Mouse (Mus musculus) forebrain, postnatal 0 days (tissue): ENCODE data around the gene Ube2i. TPM values are rescaled to one million over a fixed set of nuclear protein-coding genes. Genes with fewer than 3 reads are reported as not detected.

Experiments used
- ATAC-seq: fragments of 200-750 bp; cut with Nextera tagmentation; 2 replicates; pipeline ENCODE4 v1.8.0; 2017; ENCODE audit warnings: mild to moderate bottlenecking, moderate library complexity
- DNase-seq: peaks from one replicate; pipeline ENCODE4 v3.0.0-alpha.2; 2015
- H3K27ac ChIP-seq: fragments of 300-500 bp; sonication (generic); 2 replicates; pipeline ENCODE4 v1.5.1; 2014; ENCODE audit warnings: low read depth, mild to moderate bottlenecking, antibody characterized with exemption, low read length, moderate library complexity, mixed read lengths
- H3K27me3 ChIP-seq: fragments of 300-500 bp; sonication (generic); 2 replicates; pipeline ENCODE4 v1.6.1; 2014; ENCODE audit warnings: mild to moderate bottlenecking, low read length, mixed read lengths; ENCODE audit not compliant: insufficient read depth
- H3K36me3 ChIP-seq: fragments of 300-500 bp; sonication (generic); 2 replicates; pipeline ENCODE4 v1.6.1; 2014; ENCODE audit warnings: mild to moderate bottlenecking, moderate library complexity; ENCODE audit not compliant: insufficient read depth
- H3K4me1 ChIP-seq: fragments of 300-500 bp; sonication (generic); 2 replicates; pipeline ENCODE4 v1.6.1; 2014; ENCODE audit warnings: antibody characterized with exemption; ENCODE audit not compliant: insufficient read depth
- H3K4me2 ChIP-seq: fragments of 300-500 bp; sonication (generic); 2 replicates; pipeline ENCODE4 v1.6.1; 2014; ENCODE audit warnings: low read depth, mild to moderate bottlenecking, moderate library complexity
- H3K4me3 ChIP-seq: fragments of 300-500 bp; sonication (generic); 2 replicates; pipeline ENCODE4 v1.5.1; 2014; ENCODE audit warnings: low read depth, low read length, mixed read lengths
- H3K9ac ChIP-seq: fragments of 300-500 bp; sonication (generic); 2 replicates; pipeline ENCODE4 v1.6.1; 2014; ENCODE audit warnings: mild to moderate bottlenecking
- H3K9me3 ChIP-seq: fragments of 300-500 bp; sonication (generic); 2 replicates; pipeline ENCODE4 v1.6.1; 2016; ENCODE audit warnings: low read length
- CTCF ChIP-seq: sonication (generic); IDR thresholded peaks from 2 replicates; pipeline ENCODE4 v1.5.1; 2016; ENCODE audit warnings: antibody characterized with exemption, control low read depth, low read depth
- WGBS: fragments of 180-500 bp; shearing (Covaris S2); extraction: QIAGEN DNeasy Blood & Tissue Kit; methylation state at CpG from one replicate; pipeline ENCODE4 v1.1.7; 2014; 5-methylcytosine and 5-hydroxymethylcytosine counted together
- polyA plus RNA-seq: library from polyadenylated mRNA; unstranded; fragments of >200 nt; fragmentation: Nextera tagmentation; extraction: Ambion mirVana; gene quantifications from 2 replicates; pipeline ENCODE4 v1.2.1, GENCODE M21; 2015
- total RNA-seq: library from RNA; depleted of rRNA; stranded (reverse); fragments of >200 nt; gene quantifications from 2 replicates; pipeline ENCODE4 v1.2.3, GENCODE M21; 2014; rRNA removed

The Ube2i gene
- total RNA-seq, result 508 and 550 TPM in 2 replicates
- 439 and 486 TPM in 2 replicates for polyA plus RNA-seq

DNA sequence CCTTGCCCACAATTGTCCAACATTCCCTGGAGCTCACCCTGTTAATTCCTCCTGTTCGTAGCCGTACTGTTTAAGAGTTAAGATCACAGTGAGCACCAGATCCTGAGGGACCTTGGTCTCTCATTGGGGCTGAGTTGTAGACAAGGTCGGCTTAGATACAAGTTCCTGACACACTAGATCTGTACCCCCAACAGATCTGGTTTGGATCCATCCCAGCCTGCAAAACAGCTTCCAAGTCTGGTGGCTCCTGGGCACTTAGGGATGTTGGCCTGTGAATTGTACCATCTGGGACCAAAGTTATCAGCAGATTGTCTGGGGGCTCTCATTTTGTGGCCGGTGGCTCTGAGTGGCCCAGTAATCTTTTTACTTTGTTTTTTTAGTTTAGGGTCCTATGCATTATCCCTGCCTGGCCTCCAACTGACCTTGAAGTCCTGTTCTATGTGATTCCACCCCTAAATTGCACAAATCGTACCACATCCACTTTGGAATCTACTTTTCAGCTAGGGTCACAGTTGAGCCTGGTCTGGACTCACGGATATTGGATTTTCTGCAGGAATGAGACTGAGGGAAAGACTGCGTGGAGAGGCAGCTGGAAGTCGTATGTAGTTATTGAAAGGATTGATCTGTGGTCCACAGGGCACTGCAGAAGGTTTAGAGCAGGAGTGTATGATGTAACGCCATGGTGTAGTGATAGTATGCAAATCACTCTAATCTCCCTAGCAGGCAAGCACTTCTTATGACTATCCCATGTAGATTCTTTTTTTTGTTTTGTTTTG is at the start of gene Ube2i:
Gene Ube2i (minus strand): TSS at position 52 of the 776 bp plus-strand sequence.
- Histone ChIP-seq H3K4me1 (peaks cover 21% of the 10 kb centered on the region), H3K36me3 (peaks cover under 1% of the 10 kb centered on the region; the same call in 1 of the 2 replicates), H3K27ac (peak within 1 kb of the TSS; percentile 98), H3K9ac (peak within 1 kb of the TSS; percentile 99), H3K27me3 (no peaks in the 10 kb centered on the region), H3K9me3 (no peaks in the 10 kb centered on the region), H3K4me2 (peak within 1 kb of the TSS; percentile 89), H3K4me3 (peak within 1 kb of the TSS; percentile 94)
- 78% methylated on average over 9 of the region's 9 CpGs for WGBS
- ATAC-seq (no peak), DNase-seq (no peak)
- no peak for TF ChIP-seq CTCF

DNA sequence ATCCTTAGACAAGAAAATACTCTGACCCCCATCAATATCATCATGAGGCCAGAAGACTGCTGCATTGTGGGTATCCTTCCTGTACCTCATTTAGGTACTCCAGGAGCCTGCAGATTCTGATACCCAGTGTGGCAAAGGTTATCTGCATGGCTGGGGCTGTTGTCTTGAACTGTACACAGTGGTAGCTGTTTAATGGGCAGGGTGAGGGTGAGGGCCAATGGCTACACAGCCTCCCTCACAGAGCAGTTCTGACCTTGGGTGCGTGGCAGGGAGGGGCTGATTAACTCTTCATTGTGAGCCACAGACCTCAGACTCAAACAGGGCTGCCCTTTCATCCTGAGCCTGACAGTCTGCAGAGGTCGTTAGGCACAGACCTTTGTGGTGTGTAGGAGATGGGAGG is 48.5 kb upstream of the Ube2i start:
- Histone ChIP-seq H3K4me2 (no peak overlapping the region), H3K4me3 (no peak overlapping the region), H3K27ac (no peak overlapping the region), H3K27me3 (no peaks in the 10 kb centered on the region), H3K9me3 (no peaks in the 10 kb centered on the region), H3K4me1 (no peaks in the 10 kb centered on the region), H3K9ac (no peak overlapping the region), H3K36me3 (no peaks in the 10 kb centered on the region)
- TF ChIP-seq CTCF, result no peak
- WGBS, result 10% methylated on average over 2 of the region's 2 CpGs
- DNase-seq, result no peak
- ATAC-seq, result no peak

DNA sequence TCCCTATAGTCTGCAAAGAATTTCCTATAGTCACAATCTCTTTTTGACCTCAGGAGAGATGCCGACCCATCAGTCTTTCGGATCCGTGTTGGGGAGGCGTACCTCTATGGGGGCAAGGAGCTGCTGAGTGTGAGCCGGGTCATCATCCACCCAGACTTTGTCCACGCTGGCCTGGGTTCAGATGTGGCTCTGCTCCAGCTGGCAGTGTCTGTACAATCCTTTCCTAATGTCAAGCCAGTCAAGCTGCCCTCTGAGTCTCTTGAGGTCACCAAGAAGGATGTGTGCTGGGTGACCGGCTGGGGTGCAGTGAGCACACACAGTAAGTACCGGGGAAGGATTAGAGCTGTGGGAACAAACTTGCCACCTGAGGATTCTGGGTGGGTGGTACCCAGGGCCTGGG is 46.4 kb upstream of the Ube2i start:
- no peaks in the 10 kb centered on the region for H3K4me1 ChIP-seq
- no peak overlapping the region for H3K27ac ChIP-seq
- no peak for TF ChIP-seq CTCF
- no peaks in the 10 kb centered on the region for H3K27me3 ChIP-seq
- ATAC-seq (no peak), DNase-seq (no peak)
- no peak overlapping the region for H3K4me3 ChIP-seq
- WGBS, result 93% methylated on average over 8 of the region's 8 CpGs
- H3K36me3 ChIP-seq, result no peaks in the 10 kb centered on the region
- no peaks in the 10 kb centered on the region for H3K9me3 ChIP-seq
- H3K9ac ChIP-seq, result no peak overlapping the region
- no peak overlapping the region for H3K4me2 ChIP-seq

DNA sequence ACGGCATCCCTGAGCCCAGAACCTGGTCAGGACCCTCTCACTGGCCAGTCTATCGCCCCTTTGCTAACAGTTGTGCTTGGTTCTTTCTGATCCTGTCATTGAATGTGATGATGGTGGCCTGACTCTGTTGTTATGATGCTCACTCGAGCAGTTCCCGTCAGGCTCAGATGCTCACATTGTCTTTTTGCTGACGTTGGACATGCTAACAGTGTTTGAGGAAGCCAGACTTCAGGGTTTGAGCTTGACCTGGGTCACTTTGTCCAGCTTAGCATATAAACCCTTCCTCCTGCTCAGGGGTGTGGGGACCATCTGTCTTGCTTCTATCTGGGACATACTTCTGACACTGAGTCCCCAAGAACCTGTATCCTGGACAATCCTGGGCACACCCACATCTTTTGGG is 43.9 kb upstream of the Ube2i start, which contains the start of gene Prss29:
Gene Prss29 (plus strand): TSS at position 301 of the 400 bp plus-strand sequence.
- ATAC-seq, result no peak
- Histone ChIP-seq H3K9ac (no peak within 1 kb of the TSS), H3K4me3 (no peak within 1 kb of the TSS), H3K9me3 (no peaks in the 10 kb centered on the region), H3K4me1 (no peaks in the 10 kb centered on the region), H3K36me3 (no peaks in the 10 kb centered on the region), H3K4me2 (no peak within 1 kb of the TSS), H3K27me3 (no peaks in the 10 kb centered on the region), H3K27ac (no peak within 1 kb of the TSS)
- 79% methylated on average over 5 of the region's 5 CpGs for WGBS
- no peak for TF ChIP-seq CTCF
- no peak for DNase-seq

DNA sequence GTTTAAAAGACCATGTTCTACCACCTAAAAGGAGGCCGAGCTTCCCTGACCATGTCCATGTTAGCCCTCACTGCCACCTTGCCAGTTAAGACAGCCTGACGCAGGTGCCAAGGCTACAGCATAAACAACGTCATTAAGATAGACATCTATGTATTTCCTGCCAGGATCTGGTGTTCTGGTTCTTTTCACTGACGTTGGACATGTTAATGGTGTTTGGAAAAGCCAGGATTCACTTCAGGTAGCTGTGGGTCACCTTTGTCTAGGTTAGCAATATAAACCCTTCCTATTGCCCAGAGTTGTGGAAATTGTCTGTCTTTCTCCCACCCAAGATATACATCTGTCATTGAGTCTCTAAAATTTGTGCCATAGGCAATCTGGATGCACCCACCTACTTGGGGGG is 33.9 kb upstream of the Ube2i start, which contains the start of gene Prss28:
Gene Prss28 (plus strand): TSS at position 301 of the 400 bp plus-strand sequence.
- DNase-seq, result no peak
- TF ChIP-seq CTCF, result no peak
- Histone ChIP-seq H3K27me3 (no peaks in the 10 kb centered on the region), H3K36me3 (no peaks in the 10 kb centered on the region), H3K4me3 (no peak within 1 kb of the TSS), H3K4me2 (no peak within 1 kb of the TSS), H3K27ac (no peak within 1 kb of the TSS), H3K4me1 (no peaks in the 10 kb centered on the region), H3K9ac (no peak within 1 kb of the TSS), H3K9me3 (no peaks in the 10 kb centered on the region)
- WGBS, result 81% methylated on average over 4 of the region's 4 CpGs
- ATAC-seq, result no peak

DNA sequence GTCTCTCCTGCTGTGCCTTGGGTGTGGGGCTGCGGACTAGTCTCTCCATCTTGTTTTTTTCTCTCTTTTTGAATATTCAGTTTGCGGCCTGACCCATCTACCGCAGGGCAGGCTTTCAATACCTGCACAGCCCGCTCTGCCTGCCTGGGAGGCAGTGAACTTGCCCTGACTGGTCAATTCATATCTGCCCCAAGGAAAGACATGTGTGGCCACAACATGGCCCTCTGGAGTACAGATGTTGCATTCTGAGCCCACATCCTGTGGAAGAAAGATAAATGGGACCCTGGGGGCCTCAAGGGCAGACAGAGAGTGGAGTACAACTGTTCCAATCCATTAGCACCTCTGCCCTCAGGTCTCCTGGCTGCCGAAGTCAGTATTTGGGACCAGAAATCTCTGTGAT is 23.7 kb upstream of the Ube2i start, which contains the start of gene Prss34:
Gene Prss34 (plus strand): TSS at position 301 of the 400 bp plus-strand sequence.
- no peaks in the 10 kb centered on the region for H3K27me3 ChIP-seq
- no peak within 1 kb of the TSS for H3K27ac ChIP-seq
- H3K9me3 ChIP-seq, result no peaks in the 10 kb centered on the region
- no peak within 1 kb of the TSS for H3K4me2 ChIP-seq
- H3K4me1 ChIP-seq, result no peaks in the 10 kb centered on the region
- no peak within 1 kb of the TSS for H3K4me3 ChIP-seq
- no peak for ATAC-seq
- no peak for DNase-seq
- TF ChIP-seq CTCF, result no peak
- H3K9ac ChIP-seq, result no peak within 1 kb of the TSS
- 90% methylated on average over 5 of the region's 5 CpGs for WGBS
- no peaks in the 10 kb centered on the region for H3K36me3 ChIP-seq

DNA sequence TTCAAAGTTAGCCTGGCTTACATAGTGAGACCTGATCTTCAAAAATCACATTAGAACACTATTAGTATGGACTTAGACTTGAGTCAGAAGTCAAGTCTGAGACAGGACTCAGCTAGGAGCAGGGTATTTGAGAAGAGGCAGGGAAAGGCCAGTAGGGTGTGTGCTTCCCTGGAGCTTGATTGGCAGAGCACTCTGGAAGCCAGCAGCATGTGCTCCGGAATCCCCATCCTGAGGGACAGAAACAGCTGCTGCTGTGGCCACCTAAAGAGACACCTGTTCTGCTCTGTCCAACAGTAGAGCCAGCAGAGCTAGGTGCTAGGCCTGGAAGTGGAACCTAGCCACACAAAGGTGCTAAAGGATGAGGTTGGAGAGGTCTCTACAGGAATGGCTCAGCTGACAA is 19.7 kb upstream of the Ube2i start:
- no peak for TF ChIP-seq CTCF
- Histone ChIP-seq H3K27ac (no peak overlapping the region), H3K27me3 (no peaks in the 10 kb centered on the region), H3K4me2 (no peak overlapping the region), H3K36me3 (no peaks in the 10 kb centered on the region), H3K9me3 (no peaks in the 10 kb centered on the region), H3K4me3 (no peak overlapping the region), H3K4me1 (no peaks in the 10 kb centered on the region), H3K9ac (no peak overlapping the region)
- WGBS, result 62% methylated on average over 1 of the region's 1 CpGs
- no peak for DNase-seq
- no peak for ATAC-seq
